Mouse (Mus musculus) thymus, postnatal 10 days (tissue): Measurements from ENCODE around the gene Wdr4.
"Not testable (repeated sequence)": the region's sequence is repeated elsewhere in the genome, so short reads cannot be mapped to it uniquely, and the experiment has no call there.

Experiments used
- DNase-seq, 2 experiments: peaks; one replicate each; pipeline ENCODE4 v3.0.0; 2021; ENCODE audit warnings: low spot score in 2 of 2

Gene Wdr4

GRCm38 (mm10) chr17:31519946-31520838, at the start of gene Wdr4, which contains the start of gene Ndufv3:
Gene Wdr4 (minus strand): TSS chr17:31519980.
Gene Ndufv3 (plus strand): TSS chr17:31520115.
- DNase-seq, result peak; percentile 99

GRCm38 (mm10) chr17:31566276-31566675, 46.5 kb upstream of the Wdr4 start:
- DNase-seq, result no peak

DNA sequence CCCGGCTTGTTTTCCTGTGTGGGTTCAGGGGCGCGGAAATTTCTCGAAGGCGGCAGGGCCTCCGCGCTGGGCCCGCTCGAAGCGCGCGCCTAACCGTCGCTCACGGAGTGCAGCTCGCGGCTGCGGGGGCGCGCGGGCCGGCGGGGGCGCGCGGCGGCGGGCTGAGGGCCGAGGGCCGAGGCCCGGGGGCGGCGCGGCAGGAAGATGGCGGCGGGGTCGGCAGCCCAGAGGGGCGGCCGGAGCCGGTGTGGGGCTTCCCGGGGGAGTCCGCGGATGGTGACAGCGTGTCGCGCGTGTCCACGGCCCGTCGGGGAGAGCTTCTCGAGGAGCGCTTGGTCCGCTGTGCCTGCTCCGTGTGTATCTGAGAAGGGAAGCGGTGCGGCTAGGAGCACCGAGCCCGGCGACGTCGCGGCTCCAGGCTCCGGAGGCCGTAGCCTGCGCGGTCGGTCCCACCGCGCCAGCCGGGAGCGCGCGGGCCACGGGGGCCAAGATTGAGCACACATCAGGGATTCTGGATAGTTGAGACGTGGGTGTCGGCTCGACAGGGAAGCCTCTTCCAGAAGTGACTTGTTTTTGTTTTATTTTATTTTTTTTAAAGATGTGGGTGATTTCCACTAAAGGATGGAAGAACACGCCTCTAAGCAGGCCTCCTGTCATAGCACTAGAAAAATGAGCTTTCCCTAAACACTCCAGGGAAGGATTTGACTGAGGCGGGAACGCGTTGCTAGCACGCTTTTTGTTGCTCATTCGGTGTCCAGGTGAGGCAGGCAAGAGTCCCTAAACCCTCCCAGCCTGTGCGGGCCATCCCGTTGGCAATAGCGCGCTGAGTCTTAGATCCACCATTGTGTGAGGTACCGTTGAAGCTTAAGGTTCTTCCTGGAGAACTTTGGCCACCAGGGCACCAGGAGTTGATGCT, 45.6 kb upstream of the Wdr4 start:
- DNase-seq, result peak; percentile 81

DNA sequence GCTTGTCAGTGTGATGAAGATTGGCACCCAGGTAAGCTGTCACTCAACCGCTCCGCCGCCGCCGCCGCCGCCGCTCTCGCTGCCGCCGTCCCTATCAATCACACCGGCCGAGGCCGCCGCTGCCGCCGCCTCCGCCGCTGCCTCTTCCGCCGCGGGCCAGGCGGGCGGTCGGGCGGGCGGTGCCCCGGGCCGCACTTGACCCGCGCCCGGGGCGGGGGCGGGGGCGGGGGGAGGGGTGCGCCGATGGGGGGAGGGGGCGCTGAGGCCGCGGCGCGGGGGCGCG, 45.0 kb upstream of the Wdr4 start:
- DNase-seq, result no peak

- peak; percentile 98 to 99 for DNase-seq
These were observed 44.5 kb upstream of the Wdr4 start, which contains the start of gene Pknox1 for GRCm38 (mm10) chr17:31564015-31564857. Gene Pknox1 (plus strand): TSS chr17:31564734.

DNA sequence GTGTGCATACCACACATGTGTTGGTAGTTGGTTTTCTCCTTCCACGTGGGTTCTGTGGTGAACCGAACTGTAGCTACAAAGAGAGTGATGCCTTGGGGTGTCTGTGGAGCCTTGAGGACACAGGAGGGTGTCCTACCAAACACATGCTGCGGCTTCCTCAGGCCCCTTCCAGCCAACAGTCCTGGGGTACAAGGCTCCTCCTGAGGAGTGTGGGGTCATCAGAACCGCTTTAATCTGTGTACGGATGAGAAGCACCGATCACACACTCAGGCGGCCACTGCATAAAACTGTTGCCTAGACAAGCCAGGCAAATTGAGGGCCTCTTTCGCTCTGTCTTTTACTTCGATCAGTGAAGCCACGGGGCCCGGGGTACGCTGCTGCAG, 43.8 kb upstream of the Wdr4 start:
- peak; percentile 36 to 40 for DNase-seq

DNA sequence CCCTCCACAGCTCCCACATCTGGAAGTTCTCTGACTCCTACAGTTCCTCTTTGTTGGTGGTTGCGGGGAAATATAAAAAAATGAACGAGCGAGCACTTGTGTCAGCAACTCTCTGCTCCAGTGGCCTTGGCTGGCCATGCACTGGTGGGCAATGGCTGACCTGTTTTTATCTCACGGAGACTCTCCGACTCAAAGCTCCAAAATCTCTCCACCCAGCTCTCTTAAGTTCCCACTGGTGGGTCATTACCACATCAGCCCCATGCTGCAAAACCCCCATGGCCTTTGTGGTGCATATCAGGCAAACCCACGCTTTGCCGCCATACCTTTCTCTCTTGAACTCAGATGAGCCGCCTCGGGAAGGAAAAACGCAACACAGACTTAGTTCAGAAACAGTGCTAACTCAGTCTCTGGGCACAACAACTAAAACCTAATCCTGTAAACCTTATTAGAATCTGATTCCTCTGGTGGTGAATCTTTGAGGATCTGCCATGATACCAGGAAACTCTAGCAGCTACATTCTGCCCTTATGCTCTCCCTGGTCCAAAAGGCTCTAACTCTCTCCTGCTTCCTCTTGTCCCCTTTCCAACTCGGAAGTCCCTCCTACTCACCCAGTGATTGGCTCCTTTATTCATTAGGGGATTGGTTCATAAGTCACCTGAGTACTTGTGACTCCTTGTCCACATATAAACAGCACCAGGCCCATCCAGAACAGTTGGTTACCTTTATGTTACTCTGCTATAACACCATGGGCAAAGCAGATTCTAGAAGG, 39.4 kb upstream of the Wdr4 start:
- DNase-seq, result no peak

- DNase-seq, result peak in 1 of 2 experiments; percentile 10
These were observed 38.3 kb upstream of the Wdr4 start for GRCm38 (mm10) chr17:31557947-31558542.

- DNase-seq, result no peak
These were observed 37.5 kb upstream of the Wdr4 start for GRCm38 (mm10) chr17:31557124-31557880.

DNA sequence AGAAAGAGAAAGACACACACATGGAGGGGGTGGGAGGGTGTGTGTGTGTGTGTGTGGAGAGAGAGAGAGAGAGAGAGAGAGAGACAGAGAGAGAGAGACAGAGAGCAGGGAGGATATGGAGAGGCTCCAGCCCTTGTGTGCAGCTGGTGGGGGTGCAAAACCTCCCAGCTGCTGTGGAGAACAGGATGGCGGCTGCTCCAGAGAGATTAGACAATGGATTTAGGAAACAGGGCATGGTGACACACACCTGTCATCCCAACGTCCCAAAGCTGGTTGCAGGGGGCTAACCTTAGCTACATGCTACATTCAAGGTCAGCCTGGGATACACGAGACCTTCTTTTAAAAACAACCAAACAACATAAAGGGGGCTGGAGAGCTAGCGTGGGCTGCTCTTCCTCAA, 36.5 kb upstream of the Wdr4 start:
- no peak for DNase-seq

- not testable (repeated sequence) for DNase-seq
These were observed 32.8 kb upstream of the Wdr4 start for GRCm38 (mm10) chr17:31552601-31553000.

DNA sequence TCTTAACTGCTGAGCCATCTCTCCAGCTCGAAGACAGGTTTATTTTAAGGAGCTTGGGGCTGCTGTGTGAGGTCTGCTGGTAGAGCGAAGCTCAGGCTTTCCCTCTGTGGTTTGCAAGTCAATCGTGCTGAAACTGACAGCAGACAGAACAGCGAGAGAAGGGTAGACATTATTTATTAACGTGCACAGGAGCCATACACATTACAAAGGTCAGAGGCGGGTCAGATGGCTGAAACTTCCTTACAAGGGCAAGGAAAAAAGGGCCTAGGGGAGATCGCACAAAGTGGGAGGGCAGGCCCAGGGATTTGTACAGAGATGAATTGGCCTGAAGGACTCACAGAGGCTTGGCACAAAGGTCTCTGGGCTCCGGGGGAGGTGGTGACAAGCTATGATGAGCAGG, 29.6 kb upstream of the Wdr4 start:
- no peak for DNase-seq

- no peak for DNase-seq
These were observed 28.2 kb upstream of the Wdr4 start for GRCm38 (mm10) chr17:31547974-31548373.

DNA sequence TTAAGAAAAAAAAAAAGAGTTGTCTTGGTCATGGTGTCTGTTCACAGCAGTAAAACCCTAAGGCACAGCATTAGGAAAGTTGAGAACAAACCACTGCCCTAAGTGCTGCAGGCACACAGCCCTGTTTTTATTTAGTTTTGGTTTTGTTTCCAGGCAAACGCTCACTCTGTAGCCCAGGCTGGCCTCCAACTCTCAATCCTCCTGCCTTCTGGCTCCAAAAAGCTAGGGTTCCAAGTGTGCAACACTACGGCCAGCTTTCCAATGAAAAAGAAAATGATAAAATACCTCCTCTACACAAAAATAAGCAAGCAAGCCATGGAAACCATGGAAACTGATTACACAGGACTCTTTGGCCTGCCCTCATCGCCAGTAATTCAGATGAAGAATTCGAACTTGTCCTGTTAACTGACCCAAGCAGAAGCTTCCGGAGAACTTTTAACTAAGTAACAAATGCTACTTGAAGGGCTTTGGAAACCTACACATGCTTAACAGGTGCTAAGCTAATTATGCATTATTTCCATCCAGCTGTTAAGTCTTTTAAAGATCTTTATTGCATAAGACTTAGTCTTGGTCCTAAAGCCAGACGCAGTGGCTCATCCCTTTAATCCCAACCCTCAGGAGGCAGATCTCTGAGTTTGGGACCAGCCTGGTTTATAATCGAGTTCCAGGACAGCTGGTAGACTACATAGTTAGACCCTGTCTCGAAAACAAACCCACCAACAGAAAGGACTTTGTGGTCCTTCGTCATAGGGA, 26.8 kb upstream of the Wdr4 start:
- no peak for DNase-seq

DNA sequence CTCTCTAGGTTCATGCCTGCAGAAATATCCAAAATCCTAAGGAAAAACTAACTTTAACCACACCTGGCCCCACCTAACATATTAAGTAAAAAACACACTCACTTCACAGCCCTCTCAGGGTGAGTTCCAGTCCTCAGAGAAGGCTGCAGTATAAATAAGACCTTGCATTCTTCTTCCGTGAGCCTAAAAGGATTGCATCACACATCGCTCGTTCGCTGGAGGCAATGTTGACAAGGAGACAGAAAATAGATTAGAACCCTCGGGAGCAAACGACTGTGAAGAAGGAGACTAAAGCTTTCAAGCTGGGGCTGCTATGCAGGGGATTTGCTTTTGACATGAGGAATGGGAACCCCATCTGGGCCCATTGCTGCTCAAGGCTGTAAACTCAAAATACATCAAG, 23.8 kb upstream of the Wdr4 start:
- DNase-seq, result no peak

DNA sequence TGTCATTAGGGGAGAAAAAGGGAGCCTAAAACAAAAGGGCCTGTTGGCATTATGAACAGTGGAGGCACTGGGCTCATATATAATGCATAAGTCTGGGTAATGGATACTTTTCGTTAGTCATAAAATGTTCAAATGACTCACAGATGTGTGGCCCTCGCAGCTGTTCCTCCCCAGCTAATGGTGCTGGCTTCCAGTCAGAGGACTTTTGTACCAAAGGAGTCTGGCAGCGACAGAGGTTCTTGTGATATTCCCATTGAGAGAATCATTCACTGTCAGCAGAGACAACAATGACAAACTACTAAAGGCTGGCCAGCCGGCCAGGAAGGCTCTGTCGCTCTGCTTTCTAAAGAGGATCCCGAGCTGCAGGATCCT, 21.7 kb upstream of the Wdr4 start:
- DNase-seq, result no peak

GRCm38 (mm10) chr17:31540809-31541459, 21.2 kb upstream of the Wdr4 start:
- no peak for DNase-seq

DNA sequence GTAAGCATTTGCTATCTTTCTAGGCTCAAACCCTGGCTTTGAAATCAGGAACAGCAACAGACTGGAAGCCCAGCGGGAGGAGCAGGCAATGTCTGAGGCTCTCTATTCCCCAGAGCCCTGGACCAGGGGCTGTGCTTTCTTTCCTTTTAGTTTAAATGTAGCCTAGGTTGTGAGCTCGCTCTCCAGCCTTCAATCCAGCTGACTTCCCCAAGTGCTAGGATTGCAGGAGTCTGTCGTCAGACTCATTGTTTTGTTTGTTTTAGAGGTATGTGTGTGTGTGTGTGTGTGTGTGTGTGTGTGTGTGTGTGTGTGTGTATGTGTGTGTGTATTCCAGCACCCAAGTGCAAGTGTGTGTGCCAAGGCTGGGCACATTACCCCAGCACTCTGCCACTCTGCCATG, 20.3 kb upstream of the Wdr4 start:
- DNase-seq, result no peak
